Mouse (Mus musculus) urinary bladder, adult 18-20 months (tissue): ENCODE measurements around the gene Cpne4.

Experiments
- DNase-seq, 2 experiments: peaks; one replicate each; pipeline ENCODE4 v3.0.0; 2022; ENCODE audit warnings: low spot score in 2 of 2, mixed read lengths in 2 of 2

Gene Cpne4

DNA sequence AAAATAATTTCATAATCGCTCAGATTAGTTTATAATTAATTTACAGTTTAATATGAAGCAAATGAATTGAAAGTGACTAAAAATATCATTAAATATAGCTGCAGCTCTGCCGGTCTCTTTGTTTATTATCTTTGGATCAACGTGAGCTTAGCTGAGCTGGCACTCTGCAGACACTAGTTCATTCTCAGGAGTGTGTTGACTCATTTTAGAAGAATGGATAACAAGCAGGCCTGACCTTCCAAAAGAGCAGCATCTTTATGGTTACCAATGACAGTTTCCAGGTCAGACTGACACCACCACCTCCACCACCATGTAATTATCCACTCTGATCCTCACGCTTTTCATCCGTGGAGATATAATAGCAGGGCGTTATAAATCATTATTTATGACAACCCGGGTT is 498.9 kb downstream of the Cpne4 start:
- no peak for DNase-seq

DNA sequence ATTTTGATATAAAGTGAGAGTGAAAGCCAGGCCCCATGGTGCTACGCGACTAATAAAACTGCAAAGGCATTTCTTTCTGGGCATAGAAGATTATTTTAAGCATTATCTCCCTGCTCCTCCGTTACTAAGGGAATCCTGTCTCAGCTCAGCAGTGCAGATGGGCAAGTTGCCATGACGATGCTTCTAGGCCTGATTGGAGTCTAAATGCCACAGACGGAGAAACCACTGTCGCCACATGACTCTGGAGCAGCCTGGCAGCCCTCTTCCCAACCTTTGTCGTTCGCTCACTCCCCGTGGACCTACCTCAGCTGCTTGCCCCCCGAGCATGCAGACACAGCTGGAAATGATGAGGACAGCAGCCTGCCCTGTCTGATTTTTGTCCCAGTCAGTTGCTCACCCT is 501.3 kb downstream of the Cpne4 start:
- DNase-seq: no peak

GRCm38 (mm10) chr9:105049636-105050035 is 502.6 kb downstream of the Cpne4 start:
- no peak for DNase-seq

DNA sequence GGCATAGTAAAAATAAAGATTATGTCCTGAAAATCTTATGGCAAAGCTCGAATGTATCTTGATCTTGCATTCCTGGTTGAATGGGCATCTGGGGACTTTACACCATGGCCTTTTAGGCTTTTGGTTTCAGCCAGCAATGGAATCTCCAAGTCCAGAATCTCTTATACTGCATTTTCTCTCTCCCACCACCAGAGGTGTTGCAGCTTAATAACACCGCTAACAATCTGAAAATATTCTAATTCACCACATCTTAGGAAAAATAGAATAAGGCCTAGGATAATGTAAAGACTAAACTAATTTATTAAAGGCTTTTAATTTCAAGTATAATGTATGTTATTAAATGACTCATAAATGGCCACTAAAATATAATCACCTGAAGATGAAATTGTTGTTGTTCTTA is 503.2 kb downstream of the Cpne4 start:
- no peak for DNase-seq

GRCm38 (mm10) chr9:105053147-105053557 is 506.1 kb downstream of the Cpne4 start, which contains the start of gene Mrpl3:
Gene Mrpl3 (plus strand): TSS chr9:105053239.
- peak; percentile 61 to 83 for DNase-seq

DNA sequence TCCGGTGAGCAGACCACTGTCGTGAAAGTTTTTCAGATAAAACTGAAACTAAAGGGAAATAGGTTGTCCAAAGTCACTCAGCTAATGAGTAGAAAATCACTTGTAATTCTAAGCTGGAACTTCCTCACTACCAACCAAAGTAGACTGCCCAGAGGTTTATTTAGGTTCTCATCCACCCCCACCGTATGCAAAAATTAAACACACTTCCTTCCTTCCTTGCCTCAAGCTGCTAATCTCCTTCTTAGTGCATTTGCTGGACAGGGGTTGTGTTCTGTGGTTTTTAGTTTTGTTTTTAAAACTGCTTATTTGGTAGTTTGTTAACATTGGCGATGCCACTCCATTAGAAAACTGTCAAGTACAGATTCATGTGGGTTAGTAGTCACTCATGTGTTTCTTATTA is 506.7 kb downstream of the Cpne4 start:
- no peak for DNase-seq

- DNase-seq: no peak
Observed at GRCm38 (mm10) chr9:105069106-105069505, 522.0 kb downstream of the Cpne4 start.

DNA sequence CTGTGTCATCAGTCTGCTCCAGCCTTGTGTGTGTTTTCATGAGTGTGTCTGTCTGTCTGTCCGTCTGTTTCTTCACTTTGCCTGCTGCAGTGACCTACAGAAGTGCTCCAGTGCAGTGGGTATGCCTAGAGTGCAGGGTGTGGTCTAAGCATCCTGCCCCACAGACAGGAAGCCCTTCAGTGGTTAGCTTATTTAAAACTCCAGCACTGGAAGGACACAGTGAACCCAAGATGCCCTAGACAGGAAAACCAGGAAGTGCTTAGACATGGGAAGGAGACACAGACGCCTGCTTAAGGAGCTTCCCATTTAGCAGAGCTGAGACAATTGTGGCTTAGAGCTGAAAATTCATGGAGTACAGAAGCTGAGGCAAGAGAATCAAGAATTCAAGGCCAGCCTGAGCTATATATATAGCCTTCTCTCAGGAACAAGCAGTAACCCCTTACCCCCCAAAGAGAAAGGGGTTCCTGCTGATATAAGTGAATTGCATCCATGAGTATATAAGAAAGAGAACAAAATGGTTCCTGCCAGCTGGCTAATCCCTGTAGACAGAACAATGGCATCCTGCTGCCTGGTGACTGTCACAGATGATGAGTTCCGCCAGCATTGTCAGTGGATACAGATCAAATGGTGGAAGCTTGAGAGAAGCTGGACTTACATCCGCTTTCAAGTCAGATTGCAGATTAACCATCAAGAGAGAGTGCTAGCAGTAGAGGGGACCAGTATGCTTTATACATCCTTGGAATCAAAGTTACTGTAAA is 526.1 kb downstream of the Cpne4 start:
- DNase-seq: no peak

GRCm38 (mm10) chr9:105074851-105075250 is 527.8 kb downstream of the Cpne4 start:
- DNase-seq: no peak

GRCm38 (mm10) chr9:105076756-105077424 is 529.8 kb downstream of the Cpne4 start:
- peak; percentile 24 to 42 for DNase-seq

GRCm38 (mm10) chr9:105078460-105078859 is 531.4 kb downstream of the Cpne4 start:
- no peak for DNase-seq

GRCm38 (mm10) chr9:105080246-105080645 is 533.2 kb downstream of the Cpne4 start:
- DNase-seq: no peak
